Mouse (Mus musculus): ENCODE measurements around the gene Abca3. TPM values are rescaled to one million over a fixed set of nuclear protein-coding genes. Genes with fewer than 3 reads are reported as not detected.

Gene Abca3
- polyA plus RNA-seq (2014; fragmentation: Illumina TruSeq; extraction: RNeasy Lipid Tissue Mini Kit (QIAGEN cat#74804); ENCODE audit: low replicate concordance), result 1.4 TPM

GRCm38 (mm10) chr17:24351760-24352357, at the start of gene Abca3:
TSS of gene Abca3 (plus strand) at chr17:24351950.

GRCm38 (mm10) chr17:24350926-24351759, 607 bp upstream of the Abca3 start, which contains the start of gene Abca17:
TSS of gene Abca17 (minus strand) at chr17:24351068.

GRCm38 (mm10) chr17:24414230-24414976, 62.7 kb downstream of the Abca3 start, which contains the start of gene Rnps1:
TSS of gene Rnps1 (plus strand) at chr17:24414565.

GRCm38 (mm10) chr17:24426471-24427169, 74.9 kb downstream of the Abca3 start, which contains the start of gene Eci1:
TSS of gene Eci1 (plus strand) at chr17:24426641.

GRCm38 (mm10) chr17:24442632-24443155, 90.9 kb downstream of the Abca3 start, which contains the start of gene Dnase1l2:
TSS of gene Dnase1l2 (minus strand) at chr17:24443105.

Other genes with a start within 250 kb of the Abca3 start
- gene Pdpk1, start 201.0 kb upstream of the Abca3 start, polyA plus RNA-seq (2014; fragmentation: Illumina TruSeq; extraction: RNeasy Lipid Tissue Mini Kit (QIAGEN cat#74804); ENCODE audit: low replicate concordance), result 35.3 TPM
- gene Amdhd2, start 188.2 kb upstream of the Abca3 start, polyA plus RNA-seq (2014; fragmentation: Illumina TruSeq; extraction: RNeasy Lipid Tissue Mini Kit (QIAGEN cat#74804); ENCODE audit: low replicate concordance), result 0.74 TPM
- gene Atp6v0c, start 182.2 kb upstream of the Abca3 start, polyA plus RNA-seq (2014; fragmentation: Illumina TruSeq; extraction: RNeasy Lipid Tissue Mini Kit (QIAGEN cat#74804); ENCODE audit: low replicate concordance), result 38.1 TPM
- 34.6 TPM for gene Tbc1d24, start 146.4 kb upstream of the Abca3 start, polyA plus RNA-seq (2014; fragmentation: Illumina TruSeq; extraction: RNeasy Lipid Tissue Mini Kit (QIAGEN cat#74804); ENCODE audit: low replicate concordance)
- gene Ntn3, start 142.4 kb upstream of the Abca3 start, polyA plus RNA-seq (2014; fragmentation: Illumina TruSeq; extraction: RNeasy Lipid Tissue Mini Kit (QIAGEN cat#74804); ENCODE audit: low replicate concordance), result not detected
- 2.5 TPM for gene Tedc2, start 131.1 kb upstream of the Abca3 start, polyA plus RNA-seq (2014; fragmentation: Illumina TruSeq; extraction: RNeasy Lipid Tissue Mini Kit (QIAGEN cat#74804); ENCODE audit: low replicate concordance)
- 1.9 TPM for gene Ccnf, start 100.5 kb upstream of the Abca3 start, polyA plus RNA-seq (2014; fragmentation: Illumina TruSeq; extraction: RNeasy Lipid Tissue Mini Kit (QIAGEN cat#74804); ENCODE audit: low replicate concordance)
- gene Abca17, start 882 bp upstream of the Abca3 start, polyA plus RNA-seq (2014; fragmentation: Illumina TruSeq; extraction: RNeasy Lipid Tissue Mini Kit (QIAGEN cat#74804); ENCODE audit: low replicate concordance), result not detected
- 70.5 TPM for gene Rnps1, start 62.6 kb downstream of the Abca3 start, polyA plus RNA-seq (2014; fragmentation: Illumina TruSeq; extraction: RNeasy Lipid Tissue Mini Kit (QIAGEN cat#74804); ENCODE audit: low replicate concordance)
- 15.5 TPM for gene Eci1, start 74.7 kb downstream of the Abca3 start, polyA plus RNA-seq (2014; fragmentation: Illumina TruSeq; extraction: RNeasy Lipid Tissue Mini Kit (QIAGEN cat#74804); ENCODE audit: low replicate concordance)
- gene Dnase1l2, start 91.2 kb downstream of the Abca3 start, polyA plus RNA-seq (2014; fragmentation: Illumina TruSeq; extraction: RNeasy Lipid Tissue Mini Kit (QIAGEN cat#74804); ENCODE audit: low replicate concordance), result not detected
- 0.67 TPM for gene E4f1, start 118.4 kb downstream of the Abca3 start, polyA plus RNA-seq (2014; fragmentation: Illumina TruSeq; extraction: RNeasy Lipid Tissue Mini Kit (QIAGEN cat#74804); ENCODE audit: low replicate concordance)
- 39.1 TPM for gene Pgp, start 118.4 kb downstream of the Abca3 start, polyA plus RNA-seq (2014; fragmentation: Illumina TruSeq; extraction: RNeasy Lipid Tissue Mini Kit (QIAGEN cat#74804); ENCODE audit: low replicate concordance)
- not detected for gene Bricd5, start 121.9 kb downstream of the Abca3 start, polyA plus RNA-seq (2014; fragmentation: Illumina TruSeq; extraction: RNeasy Lipid Tissue Mini Kit (QIAGEN cat#74804); ENCODE audit: low replicate concordance)
- 3.2 TPM for gene Mlst8, start 127.1 kb downstream of the Abca3 start, polyA plus RNA-seq (2014; fragmentation: Illumina TruSeq; extraction: RNeasy Lipid Tissue Mini Kit (QIAGEN cat#74804); ENCODE audit: low replicate concordance)
- not detected for gene Caskin1, start 136.7 kb downstream of the Abca3 start, polyA plus RNA-seq (2014; fragmentation: Illumina TruSeq; extraction: RNeasy Lipid Tissue Mini Kit (QIAGEN cat#74804); ENCODE audit: low replicate concordance)
- gene Traf7, start 176.0 kb downstream of the Abca3 start, polyA plus RNA-seq (2014; fragmentation: Illumina TruSeq; extraction: RNeasy Lipid Tissue Mini Kit (QIAGEN cat#74804); ENCODE audit: low replicate concordance), result 3.7 TPM
- not detected for gene Rab26, start 182.3 kb downstream of the Abca3 start, polyA plus RNA-seq (2014; fragmentation: Illumina TruSeq; extraction: RNeasy Lipid Tissue Mini Kit (QIAGEN cat#74804); ENCODE audit: low replicate concordance)
- gene Pkd1, start 197.9 kb downstream of the Abca3 start, polyA plus RNA-seq (2014; fragmentation: Illumina TruSeq; extraction: RNeasy Lipid Tissue Mini Kit (QIAGEN cat#74804); ENCODE audit: low replicate concordance), result 0.93 TPM

Measured in small intestine, adult 10 weeks (tissue).